Mouse (Mus musculus): ENCODE results near the gene Tpd52l2. TPM values are rescaled to one million over a fixed set of nuclear protein-coding genes. Genes with fewer than 3 reads are reported as not detected.
"Not testable (repeated sequence)": the region's sequence is repeated elsewhere in the genome, so short reads cannot be mapped to it uniquely, and the experiment has no call there.

Tpd52l2 gene
- polyA plus RNA-seq, 1 experiment from 2014 or later, result 163 TPM

DNA sequence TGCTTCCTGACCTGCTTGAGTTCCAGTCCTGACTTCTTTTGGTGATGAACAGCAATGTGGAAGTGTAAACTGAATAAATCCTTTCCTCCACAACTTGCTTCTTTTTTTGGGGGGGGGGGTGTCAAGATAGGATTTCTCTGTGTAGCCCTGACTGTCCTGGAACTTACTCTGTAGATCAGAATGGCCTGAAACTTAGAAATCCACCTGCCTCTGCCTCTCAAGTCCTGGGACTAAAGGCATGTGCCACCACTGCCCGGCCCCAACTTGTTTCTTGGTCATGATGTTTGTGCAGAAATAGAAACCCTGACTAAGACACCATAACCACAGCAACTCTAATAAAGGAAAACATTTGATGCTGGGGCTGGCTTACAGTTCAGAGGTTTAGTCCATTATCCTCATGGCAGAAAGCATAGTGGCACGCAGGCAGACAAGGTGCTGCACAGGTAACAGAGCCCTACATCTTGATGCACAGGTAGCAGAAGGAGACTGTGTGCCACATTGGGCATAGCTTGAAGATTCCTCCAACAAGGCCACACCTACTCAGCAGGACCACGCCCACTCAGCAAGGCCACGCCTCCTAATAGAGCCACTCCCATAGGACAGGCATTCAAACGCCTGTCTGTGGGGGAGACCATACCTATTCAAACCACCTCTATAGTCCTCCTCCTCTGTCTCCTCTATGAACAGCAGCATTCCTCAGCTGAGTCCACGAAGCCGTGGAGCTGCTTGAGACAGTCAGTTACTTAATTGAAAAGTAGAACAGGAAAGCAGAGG is 5.3 kb upstream of the Tpd52l2 start:
- H3K9ac ChIP-seq, result no peak overlapping the region
- no peak overlapping the region for H3K4me3 ChIP-seq
- no peak; the same call in 1 of the 2 replicates for ATAC-seq (ENCODE audit: insufficient number of reproducible peaks, insufficient read depth, low FRiP score, low TSS enrichment)
- no peaks in the 10 kb centered on the region for H3K9me3 ChIP-seq
- WGBS, result 26% methylated on average over 7 of the region's 7 CpGs
- no peak overlapping the region for H3K4me2 ChIP-seq (replicated peaks)
- no peaks in the 10 kb centered on the region for H3K27me3 ChIP-seq
- H3K4me1 ChIP-seq, result peaks cover 17% of the 10 kb centered on the region
- H3K36me3 ChIP-seq, result no peaks in the 10 kb centered on the region
- H3K27ac ChIP-seq, result no peak overlapping the region

GRCm38 (mm10) chr2:181492206-181492605 is 4.7 kb upstream of the Tpd52l2 start:
- Histone ChIP-seq H3K4me2 (replicated peaks) (no peak overlapping the region), H3K36me3 (no peaks in the 10 kb centered on the region), H3K9me3 (no peaks in the 10 kb centered on the region), H3K4me3 (no peak overlapping the region), H3K27ac (no peak overlapping the region), H3K27me3 (no peaks in the 10 kb centered on the region), H3K4me1 (peaks cover 12% of the 10 kb centered on the region), H3K9ac (no peak overlapping the region)
- ATAC-seq (ENCODE audit: insufficient number of reproducible peaks, insufficient read depth, low FRiP score, low TSS enrichment), result no peak
- WGBS, result 51% methylated on average over 3 of the region's 3 CpGs

DNA sequence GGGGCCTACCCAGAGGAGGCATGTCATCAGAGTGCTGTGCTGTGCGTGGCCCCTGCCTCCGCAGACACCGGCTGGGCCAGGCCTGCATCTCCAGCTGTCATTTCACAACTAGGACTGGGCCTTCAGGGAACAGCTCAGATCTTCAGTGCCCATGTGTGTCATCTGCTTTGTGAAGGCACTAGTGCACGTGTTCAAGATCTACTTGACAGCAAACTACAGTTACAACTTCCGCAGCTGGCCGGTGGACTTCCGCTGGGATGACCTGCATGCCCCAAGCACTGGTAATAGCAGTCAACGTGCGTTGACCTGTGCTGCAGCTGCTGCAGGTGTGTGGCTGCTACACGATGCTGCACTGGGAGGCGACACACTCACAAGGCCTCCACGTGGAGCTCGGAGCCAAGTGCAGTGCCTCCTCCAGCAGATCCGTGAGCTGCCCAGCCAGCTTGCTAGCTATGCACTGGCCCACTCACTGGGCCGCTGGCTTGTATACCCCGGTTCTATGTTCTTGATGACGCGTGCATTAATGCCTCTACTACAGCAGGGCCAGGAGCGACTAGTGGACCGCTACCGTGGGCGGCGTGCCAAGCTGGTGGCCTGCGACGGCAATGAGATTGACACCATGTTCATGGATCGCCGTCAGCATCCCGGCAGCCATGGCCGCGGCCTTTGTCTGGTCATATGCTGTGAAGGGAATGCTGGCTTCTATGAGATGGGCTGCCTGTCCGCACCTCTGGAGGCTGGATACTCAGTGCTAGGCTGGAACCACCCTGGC is 3.6 kb upstream of the Tpd52l2 start, which contains the start of gene Abhd16b:
Abhd16b (plus strand) TSS at position 51 of the 772 bp plus-strand sequence.
- 82% methylated on average over 31 of the region's 31 CpGs for WGBS
- Histone ChIP-seq H3K4me3 (no peak within 1 kb of the TSS), H3K4me1 (peaks cover 12% of the 10 kb centered on the region), H3K27ac (no peak within 1 kb of the TSS), H3K9me3 (no peaks in the 10 kb centered on the region), H3K4me2 (replicated peaks) (no peak within 1 kb of the TSS), H3K27me3 (no peaks in the 10 kb centered on the region), H3K36me3 (no peaks in the 10 kb centered on the region), H3K9ac (no peak within 1 kb of the TSS)
- no peak for ATAC-seq (ENCODE audit: insufficient number of reproducible peaks, insufficient read depth, low FRiP score, low TSS enrichment)

DNA sequence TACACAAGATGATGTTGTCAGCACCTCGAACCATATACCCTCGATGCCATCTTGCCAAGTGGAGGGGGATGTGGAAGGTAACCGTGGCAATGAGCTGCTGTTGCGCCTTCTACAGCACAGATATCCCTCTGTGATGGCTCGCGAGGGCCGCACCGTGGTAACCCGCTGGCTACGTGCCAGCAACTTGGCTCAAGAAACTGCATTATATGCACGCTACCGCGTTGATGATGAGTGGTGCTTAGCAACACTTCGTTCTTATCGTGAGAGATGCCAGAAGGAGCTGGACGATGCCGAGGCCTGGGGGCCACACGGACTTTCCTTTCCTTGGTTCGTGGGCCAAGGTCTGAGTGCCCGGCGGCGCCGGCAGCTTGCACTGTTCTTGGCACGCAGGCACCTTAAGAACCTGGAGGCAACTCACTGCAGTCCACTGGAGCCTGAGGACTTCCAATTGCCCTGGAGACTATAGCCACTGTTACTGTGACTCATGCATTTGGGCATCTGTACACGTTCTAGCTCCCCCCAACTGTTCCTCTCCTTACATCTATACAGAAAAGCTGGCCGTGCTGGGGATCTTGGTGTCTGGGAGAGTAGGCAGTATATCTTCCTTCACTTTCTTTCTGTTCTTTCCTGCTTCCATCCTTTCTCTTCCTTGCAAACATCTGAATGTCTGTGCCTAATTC is 2.5 kb upstream of the Tpd52l2 start:
- H3K4me3 ChIP-seq, result no peak overlapping the region
- ATAC-seq (ENCODE audit: insufficient number of reproducible peaks, insufficient read depth, low FRiP score, low TSS enrichment), result no peak
- H3K9ac ChIP-seq, result no peak overlapping the region
- no peak overlapping the region for H3K4me2 ChIP-seq (replicated peaks)
- peaks cover 1% of the 10 kb centered on the region; the same call in 1 of the 2 replicates for H3K36me3 ChIP-seq
- H3K9me3 ChIP-seq, result no peaks in the 10 kb centered on the region
- WGBS, result 79% methylated on average over 26 of the region's 26 CpGs
- H3K27ac ChIP-seq, result no peak overlapping the region
- peaks cover 15% of the 10 kb centered on the region for H3K4me1 ChIP-seq
- no peaks in the 10 kb centered on the region for H3K27me3 ChIP-seq

GRCm38 (mm10) chr2:181495845-181496244 is 1.1 kb upstream of the Tpd52l2 start:
- not testable (repeated sequence) for H3K27ac ChIP-seq; H3K9ac ChIP-seq; H3K4me3 ChIP-seq; ATAC-seq (ENCODE audit: insufficient number of reproducible peaks, insufficient read depth, low FRiP score, low TSS enrichment); H3K9me3 ChIP-seq; H3K27me3 ChIP-seq
- H3K4me2 ChIP-seq (replicated peaks), result peak overlapping the region; percentile 96
- whole genome bisulfite sequencing, result 62% methylated on average over 8 of the region's 8 CpGs
- H3K36me3 ChIP-seq, result peaks cover 13% of the 10 kb centered on the region; the same call in 1 of the 2 replicates
- peaks cover 15% of the 10 kb centered on the region for H3K4me1 ChIP-seq

DNA sequence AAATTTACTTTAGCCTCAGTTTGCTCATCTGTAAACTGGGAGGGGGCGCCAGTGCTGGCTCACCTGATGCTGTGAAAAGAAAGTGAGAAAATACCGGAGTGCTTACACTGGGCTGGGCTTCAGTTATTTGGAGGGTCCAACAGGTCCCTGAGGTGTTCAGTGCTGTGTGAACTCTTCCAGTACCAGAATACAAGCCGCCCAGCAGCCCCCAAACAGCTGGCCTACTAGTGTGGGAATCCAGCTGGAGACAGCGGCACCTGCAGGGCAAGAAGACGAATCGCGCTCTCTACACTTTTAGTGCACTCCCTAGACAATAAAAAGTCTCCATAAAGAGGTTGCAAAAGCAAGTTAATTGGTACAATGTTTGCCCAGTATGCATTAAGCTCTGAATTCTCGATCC is 661 bp upstream of the Tpd52l2 start:
- Histone ChIP-seq H3K4me2 (replicated peaks) (peak overlapping the region; percentile 96), H3K27ac (peak overlapping the region; percentile 84; the same call in 1 of the 2 replicates), H3K27me3 (no peaks in the 10 kb centered on the region), H3K9ac (peak overlapping the region; percentile 51), H3K4me1 (peaks cover 15% of the 10 kb centered on the region), H3K9me3 (no peaks in the 10 kb centered on the region), H3K4me3 (peak overlapping the region; percentile 98), H3K36me3 (peaks cover 18% of the 10 kb centered on the region)
- ATAC-seq (ENCODE audit: insufficient number of reproducible peaks, insufficient read depth, low FRiP score, low TSS enrichment), result 0 out of 2 replicates have a peak, but pooled peaks have one; percentile 6
- WGBS, result 17% methylated on average over 8 of the region's 8 CpGs

DNA sequence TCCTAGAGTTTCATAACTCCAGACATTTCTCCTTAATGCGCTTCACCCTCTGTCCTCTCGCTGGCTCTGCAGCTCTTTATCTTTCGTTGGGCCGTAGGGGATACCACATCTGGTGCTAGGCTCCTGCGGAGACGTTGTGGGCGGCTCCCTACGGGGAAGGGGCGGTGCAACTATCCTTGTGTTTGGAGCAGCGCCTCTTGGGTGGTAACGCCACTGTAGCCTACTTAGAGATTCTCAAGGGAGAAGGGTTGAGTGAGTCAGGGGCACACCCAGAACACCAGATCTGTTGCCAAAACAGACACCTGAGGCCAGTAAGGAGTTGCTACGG is 570 bp downstream of the Tpd52l2 start:
- Histone ChIP-seq H3K9ac (peak overlapping the region; percentile 94), H3K4me3 (peak overlapping the region; percentile 98), H3K9me3 (no peaks in the 10 kb centered on the region), H3K4me2 (replicated peaks) (peak overlapping the region; percentile 96), H3K27me3 (no peaks in the 10 kb centered on the region), H3K27ac (peak overlapping the region; percentile 84), H3K4me1 (peaks cover 15% of the 10 kb centered on the region), H3K36me3 (peaks cover 29% of the 10 kb centered on the region)
- under 1% methylated on average over 12 of the region's 12 CpGs for WGBS
- ATAC-seq (ENCODE audit: insufficient number of reproducible peaks, insufficient read depth, low FRiP score, low TSS enrichment), result peak; percentile 41

GRCm38 (mm10) chr2:181498644-181499043 is 1.7 kb downstream of the Tpd52l2 start:
- peaks cover 38% of the 10 kb centered on the region for H3K36me3 ChIP-seq
- H3K4me3 ChIP-seq, result no peak overlapping the region
- no peak overlapping the region for H3K27ac ChIP-seq
- H3K9me3 ChIP-seq, result no peaks in the 10 kb centered on the region
- H3K4me2 ChIP-seq (replicated peaks), result no peak overlapping the region
- no peaks in the 10 kb centered on the region for H3K27me3 ChIP-seq
- H3K4me1 ChIP-seq, result peaks cover 15% of the 10 kb centered on the region
- no peak overlapping the region for H3K9ac ChIP-seq
- WGBS, result 75% methylated on average over 4 of the region's 4 CpGs
- no peak for ATAC-seq (ENCODE audit: insufficient number of reproducible peaks, insufficient read depth, low FRiP score, low TSS enrichment)

DNA sequence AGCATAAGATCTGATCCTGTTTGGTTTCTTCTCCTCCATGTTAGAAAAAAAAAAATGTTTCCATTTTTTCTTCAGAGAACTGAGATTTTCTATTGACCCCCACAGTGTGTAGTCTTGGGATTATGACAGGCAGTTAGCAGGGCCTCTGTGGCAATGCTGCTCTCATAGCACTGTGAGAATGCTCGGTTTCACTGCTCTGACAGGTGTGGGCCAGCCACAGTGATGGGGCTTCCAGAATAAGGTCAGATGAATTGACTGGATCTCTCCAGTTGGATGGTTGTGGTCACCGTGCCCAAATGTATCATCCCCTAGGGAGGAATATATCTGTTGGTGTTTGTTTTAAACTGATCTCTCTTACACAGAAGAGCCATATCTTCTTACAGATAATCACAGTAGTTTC is 12.2 kb downstream of the Tpd52l2 start:
- 91% methylated on average over 2 of the region's 2 CpGs for WGBS
- Histone ChIP-seq H3K9me3 (no peaks in the 10 kb centered on the region), H3K4me1 (no peaks in the 10 kb centered on the region), H3K27ac (no peak overlapping the region), H3K36me3 (peaks cover 83% of the 10 kb centered on the region), H3K4me3 (no peak overlapping the region), H3K9ac (no peak overlapping the region), H3K4me2 (replicated peaks) (no peak overlapping the region), H3K27me3 (no peaks in the 10 kb centered on the region)
- no peak for ATAC-seq (ENCODE audit: insufficient number of reproducible peaks, insufficient read depth, low FRiP score, low TSS enrichment)

GRCm38 (mm10) chr2:181511231-181511630 is 14.3 kb downstream of the Tpd52l2 start:
- H3K4me3 ChIP-seq, result no peak overlapping the region
- WGBS, result 93% methylated on average over 8 of the region's 8 CpGs
- H3K9me3 ChIP-seq, result no peaks in the 10 kb centered on the region
- ATAC-seq (ENCODE audit: insufficient number of reproducible peaks, insufficient read depth, low FRiP score, low TSS enrichment), result no peak
- H3K27ac ChIP-seq, result no peak overlapping the region
- no peaks in the 10 kb centered on the region for H3K4me1 ChIP-seq
- H3K4me2 ChIP-seq (replicated peaks), result no peak overlapping the region
- no peaks in the 10 kb centered on the region for H3K27me3 ChIP-seq
- no peak overlapping the region for H3K9ac ChIP-seq
- H3K36me3 ChIP-seq, result peaks cover 80% of the 10 kb centered on the region

DNA sequence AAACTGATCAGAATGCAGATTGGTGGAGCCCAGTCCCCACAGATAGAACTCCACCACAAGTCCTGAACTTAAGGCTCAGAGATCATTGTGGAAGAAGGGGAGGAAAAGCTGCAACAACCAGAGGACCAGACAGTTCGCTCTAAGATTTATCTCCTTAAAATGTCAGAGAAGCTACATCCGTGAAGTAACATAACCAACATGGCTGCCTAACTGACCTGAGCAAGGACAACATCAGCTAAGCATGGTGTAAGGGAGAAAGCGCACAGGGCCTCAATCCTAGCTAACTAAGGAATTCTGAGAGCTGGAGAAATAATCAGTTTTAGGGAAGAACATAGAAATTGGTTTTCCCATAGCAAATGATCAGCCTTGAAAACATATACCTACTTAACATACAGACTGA is 22.3 kb downstream of the Tpd52l2 start:
- H3K36me3 ChIP-seq, result peaks cover 31% of the 10 kb centered on the region

More for the DNA sequence above, 22.3 kb downstream of the Tpd52l2 start:
- no peaks in the 10 kb centered on the region for H3K9me3 ChIP-seq
- H3K9ac ChIP-seq, result peak overlapping the region; percentile 95
- 81% methylated on average over 3 of the region's 3 CpGs for WGBS
- peak overlapping the region; percentile 66 for H3K4me2 ChIP-seq (replicated peaks)
- no peaks in the 10 kb centered on the region for H3K27me3 ChIP-seq
- H3K27ac ChIP-seq, result peak overlapping the region; percentile 98
- peak overlapping the region; percentile 95 for H3K4me3 ChIP-seq
- H3K4me1 ChIP-seq, result peaks cover 14% of the 10 kb centered on the region
- no peak for ATAC-seq (ENCODE audit: insufficient number of reproducible peaks, insufficient read depth, low FRiP score, low TSS enrichment)
